Mouse (Mus musculus) duodenum, adult 2 months (tissue): Measurements from ENCODE around the gene Lypla2. TPM values are rescaled to one million over a fixed set of nuclear protein-coding genes. Genes with fewer than 3 reads are reported as not detected.

Source experiments
- polyA plus RNA-seq: library from polyadenylated mRNA; depleted of rRNA; stranded (reverse); fragments of >200 nt; gene quantifications from 2 replicates; pipeline ENCODE4 v1.2.3, GENCODE M21; 2012; ENCODE audit warnings: low replicate concordance; rRNA removed

The Lypla2 gene
- polyA plus RNA-seq, result 154 and 222 TPM in 2 replicates

GRCm38 (mm10) chr4:135972556-135972906 is at the start of gene Lypla2:
Gene Lypla2, minus strand, starts transcription at chr4:135972626.

GRCm38 (mm10) chr4:136021549-136022047 is 49.2 kb upstream of the Lypla2 start, which contains the start of gene Eloa:
Gene Eloa, minus strand, starts transcription at chr4:136021763.

GRCm38 (mm10) chr4:135986943-135987710 is 14.7 kb upstream of the Lypla2 start, which contains the start of gene Pithd1:
Gene Pithd1, minus strand, starts transcription at chr4:135987264.

DNA sequence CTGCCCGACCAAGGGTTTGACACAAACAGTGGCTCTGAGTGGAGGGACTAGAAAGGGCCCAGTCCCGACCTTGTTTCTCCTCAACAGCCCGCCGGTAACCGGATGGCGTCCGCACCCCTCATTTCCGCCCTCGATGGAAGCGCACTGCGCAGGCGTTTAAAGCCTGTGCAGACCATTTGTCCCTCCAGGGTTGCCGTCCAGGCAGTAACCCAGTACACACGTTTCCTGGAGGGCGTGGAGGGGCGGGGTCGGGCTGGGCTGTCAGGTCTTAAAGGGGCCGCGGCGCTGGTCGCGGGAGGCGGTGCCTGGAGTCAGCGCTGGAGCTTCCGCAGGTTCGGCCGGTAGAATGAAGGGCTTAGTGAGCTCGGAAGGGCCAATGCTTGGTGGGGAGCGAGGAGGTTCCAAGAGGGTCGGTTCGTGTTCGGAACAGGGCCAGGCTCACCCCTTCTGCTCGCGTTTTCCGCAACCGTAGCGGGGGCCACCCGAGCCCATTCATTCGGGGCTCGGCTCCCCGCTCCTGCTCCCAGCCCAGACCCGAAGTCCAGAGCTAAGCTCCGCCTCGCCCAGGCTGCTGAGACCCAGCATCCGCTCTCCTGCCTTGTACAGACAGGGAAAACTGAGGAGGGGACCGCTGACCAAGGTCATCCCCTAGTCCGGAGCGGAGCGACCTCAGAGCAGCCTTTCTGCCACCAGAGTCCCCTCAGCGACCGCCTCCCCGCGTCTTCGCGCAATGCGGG is 8.8 kb downstream of the Lypla2 start, which contains the start of gene Gale:
Gene Gale (plus strand): TSS at position 271 of the 737 bp plus-strand sequence.

DNA sequence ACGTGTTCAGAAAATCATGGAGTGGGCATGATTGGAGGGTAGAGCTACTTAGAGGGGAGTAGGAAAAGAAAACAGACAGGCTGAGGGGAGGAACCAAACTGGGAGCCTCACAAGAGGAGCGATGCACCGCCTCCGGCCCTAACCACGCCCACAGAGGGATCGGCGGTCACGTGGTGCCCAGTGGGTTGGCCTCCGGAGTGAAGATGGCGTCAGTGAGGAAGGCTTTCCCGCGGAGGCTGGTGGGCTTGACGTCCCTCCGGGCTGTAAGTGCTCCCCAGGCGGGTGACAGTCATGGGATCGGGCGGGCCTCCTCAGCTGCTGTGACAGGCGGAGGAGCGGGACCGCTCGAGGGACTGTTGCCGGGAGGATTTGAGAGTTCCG is 26.2 kb downstream of the Lypla2 start, which contains the start of gene Hmgcl:
Gene Hmgcl (plus strand): TSS at position 171 of the 381 bp plus-strand sequence.

GRCm38 (mm10) chr4:135920304-135921241 is 51.9 kb downstream of the Lypla2 start, which contains the start of gene Fuca1:
Gene Fuca1, plus strand, starts transcription at chr4:135920735.

Other genes with a start within 250 kb of the Lypla2 start
- gene Il22ra1, start 244.5 kb downstream of the Lypla2 start, polyA plus RNA-seq, result 46.3 and 67.2 TPM in 2 replicates
- gene Myom3, start 212.9 kb downstream of the Lypla2 start, polyA plus RNA-seq, result 0.37 and 0.43 TPM in 2 replicates
- gene Srsf10, start 116.9 kb downstream of the Lypla2 start, polyA plus RNA-seq, result 31.2 and 53.2 TPM in 2 replicates
- gene Pnrc2, start 98.8 kb downstream of the Lypla2 start, polyA plus RNA-seq, result 3.4 and 3.8 TPM in 2 replicates
- 0.25 and 0.60 TPM in 2 replicates for gene Cnr2, start 77.2 kb downstream of the Lypla2 start, polyA plus RNA-seq
- gene Fuca1, start 51.9 kb downstream of the Lypla2 start, polyA plus RNA-seq, result 68.8 and 70.6 TPM in 2 replicates
- 60.5 and 79.9 TPM in 2 replicates for gene Hmgcl, start 26.2 kb downstream of the Lypla2 start, polyA plus RNA-seq
- 172 and 258 TPM in 2 replicates for gene Gale, start 8.9 kb downstream of the Lypla2 start, polyA plus RNA-seq
- 28.5 and 60.6 TPM in 2 replicates for gene Pithd1, start 14.6 kb upstream of the Lypla2 start, polyA plus RNA-seq
- 2.6 and 3.3 TPM in 2 replicates for gene Eloa, start 49.1 kb upstream of the Lypla2 start, polyA plus RNA-seq
- 112 and 150 TPM in 2 replicates for gene Rpl11, start 80.8 kb upstream of the Lypla2 start, polyA plus RNA-seq
- gene Id3, start 170.9 kb upstream of the Lypla2 start, polyA plus RNA-seq, result 363 and 383 TPM in 2 replicates
- 10.4 and 14.8 TPM in 2 replicates for gene E2f2, start 199.8 kb upstream of the Lypla2 start, polyA plus RNA-seq
- gene Asap3, start 233.7 kb upstream of the Lypla2 start, polyA plus RNA-seq, result 1.8 and 1.9 TPM in 2 replicates